Mouse (Mus musculus) erythroblast, embryonic 14.5 days (primary cell): Measurements from ENCODE around the gene Gm4894.

ENCODE experiments used
- GATA1 ChIP-seq: IDR thresholded peaks from 2 replicates; pipeline ENCODE4 v1.6.1; 2012; ENCODE audit warnings: low read length, inconsistent platforms, mixed read lengths
- TAL1 ChIP-seq: IDR thresholded peaks from 3 replicates; pipeline ENCODE4 v1.6.1; 2012; ENCODE audit warnings: low read length, inconsistent platforms, mixed read lengths

GRCm38 (mm10) chr9:49214734-49215133, 35.6 kb upstream of the Gm4894 start:
- no peak for TF ChIP-seq GATA1
- no peak for TF ChIP-seq TAL1
